Mouse (Mus musculus): ENCODE data around the gene Piwil4. TPM values are rescaled to one million over a fixed set of nuclear protein-coding genes. Genes with fewer than 3 reads are reported as not detected.

Piwil4 gene
- total and polyA plus RNA-seq, 3 experiments = 24.8 to 31.7 TPM; not detected in 1

DNA sequence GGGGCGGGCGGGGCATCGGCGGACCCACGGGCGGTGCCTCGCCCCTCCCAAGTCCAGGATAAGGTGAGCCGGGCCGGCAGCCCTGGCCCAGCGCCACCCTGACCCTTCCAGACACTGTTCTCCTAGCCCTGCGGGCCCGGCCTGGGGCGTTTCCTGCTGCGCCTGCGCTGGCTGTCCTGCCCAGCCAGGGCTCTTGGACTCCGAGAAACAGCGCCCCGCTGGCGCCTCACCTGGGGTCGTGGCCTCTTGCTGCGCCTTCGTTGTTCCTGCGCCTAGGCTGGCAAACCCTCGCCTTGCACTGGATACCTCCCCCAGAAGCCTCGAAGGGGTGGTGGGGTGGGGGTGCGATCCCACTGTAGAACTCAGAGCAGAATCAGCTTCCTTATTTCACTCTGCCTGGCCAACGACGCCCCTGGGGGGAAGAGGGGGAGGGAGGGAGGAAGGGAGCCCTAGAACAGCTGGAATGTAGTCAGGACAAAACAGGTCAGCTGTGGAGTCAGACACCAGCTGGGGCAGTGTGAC lies 11.5 kb upstream of the Piwil4 start, which contains the start of gene Fut4 (continued):
- TF ChIP-seq MAZ (IDR thresholded peaks at IDR 0.05; ENCODE audit: low read depth, low read length) (peak; percentile 58; the same call in 1 of the 2 replicates), CTCF (IDR thresholded peaks at IDR 0.05 in 2 of 3, conservative IDR thresholded peaks at IDR 0.05 in 1 of 3; ENCODE audit: control insufficient read depth in 1 of 3, insufficient read depth in 1 of 3, low read depth in 2 of 3, low read length in 3 of 3, poor library complexity in 1 of 3, severe bottlenecking in 1 of 3) (peak in 1 of 3 experiments; percentile 24; a peak in 3 of 6 replicates), SMC3 (IDR thresholded peaks at IDR 0.05; ENCODE audit: low read depth, low read length) (no peak)

DNA sequence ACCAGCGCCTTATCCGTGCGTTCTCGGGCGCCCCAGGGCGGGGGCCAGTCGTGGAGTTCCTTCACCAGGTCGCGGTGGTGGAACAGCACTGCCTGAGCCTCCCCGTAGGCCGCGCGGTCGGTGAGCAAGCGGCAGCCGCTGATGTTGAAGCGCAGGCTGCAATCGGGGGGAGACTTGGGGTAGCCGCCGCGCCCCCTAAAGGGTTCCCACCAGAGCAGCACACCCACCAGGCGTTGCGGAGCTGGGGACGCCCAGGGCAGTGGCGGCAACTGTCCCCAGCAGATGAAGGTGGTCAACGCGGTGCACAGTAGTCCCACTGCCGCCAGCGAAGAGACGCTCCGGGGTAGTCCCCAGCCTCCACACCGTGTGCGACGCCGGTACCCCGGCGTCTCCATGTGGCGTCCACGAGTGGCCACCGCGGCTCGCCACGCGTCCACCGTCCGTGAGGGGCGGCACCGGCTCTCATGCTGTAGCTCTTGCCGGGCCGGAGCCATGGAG lies 11.0 kb upstream of the Piwil4 start:
- H3K4me1 ChIP-seq (ENCODE audit: control insufficient read depth in 1 of 2, insufficient read depth in 2 of 2, low read length in 2 of 2) = peaks cover 0 to 7% of the 10 kb centered on the region in 2 experiments; a peak in 2 of 4 replicates
- no peaks in the 10 kb centered on the region for H3K9me3 ChIP-seq (replicated peaks; ENCODE audit: insufficient read depth, low read length)
- H3K4me3 ChIP-seq (ENCODE audit: control insufficient read depth in 1 of 2, insufficient read depth in 1 of 2, low read depth in 2 of 2, low read length in 2 of 2) = peak overlapping the region; percentile 59 to 80
- no peak overlapping the region for H3K27ac ChIP-seq (ENCODE audit: control insufficient read depth, low read depth, low read length)
- H3K9ac ChIP-seq (ENCODE audit: control insufficient read depth, low read depth, low read length, poor library complexity, severe bottlenecking) = peak overlapping the region; percentile 70
- H3K79me2 ChIP-seq (ENCODE audit: control insufficient read depth, insufficient read depth, low read length, poor library complexity) = no peaks in the 10 kb centered on the region; the same call in 1 of the 2 replicates
- peaks cover 0 to 3% of the 10 kb centered on the region in 2 experiments; a peak in 3 of 4 replicates for H3K27me3 ChIP-seq (ENCODE audit: control insufficient read depth in 1 of 2, insufficient read depth in 2 of 2, low read length in 2 of 2)
- peak; percentile 72 for DNase-seq (ENCODE audit: low read depth, low spot score)
- no peaks in the 10 kb centered on the region for H3K36me3 ChIP-seq (ENCODE audit: control insufficient read depth in 1 of 2, insufficient read depth in 2 of 2, low read length in 2 of 2)
- TF ChIP-seq MAX (IDR thresholded peaks at IDR 0.05; ENCODE audit: low read length) = 0 out of 2 replicates have a peak, but pooled peaks have one; percentile 24
- no peak for TF ChIP-seq TBP (IDR thresholded peaks at IDR 0.05; ENCODE audit: low read depth, low read length)
- no peak for TF ChIP-seq ZMIZ1 (IDR thresholded peaks at IDR 0.05; ENCODE audit: low read depth, low read length)
- no peak for TF ChIP-seq EP300 (IDR thresholded peaks at IDR 0.05; ENCODE audit: low read depth in 1 of 2, low read length in 2 of 2)
- TF ChIP-seq MEF2A (IDR thresholded peaks at IDR 0.05; ENCODE audit: extremely low read depth, insufficient replicate concordance, low read depth, low read length, poor library complexity, severe bottlenecking) = no peak
- no peak for TF ChIP-seq MYB (IDR thresholded peaks at IDR 0.05; ENCODE audit: low read depth, low read length)
- TF ChIP-seq CHD2 (IDR thresholded peaks at IDR 0.05; ENCODE audit: low read length) = no peak
- TF ChIP-seq POLR2A (IDR thresholded peaks at IDR 0.05; ENCODE audit: control insufficient read depth in 1 of 2, insufficient read depth in 1 of 2, low read depth in 1 of 2, low read length in 2 of 2, poor library complexity in 1 of 2) = peak in 1 of 2 experiments; percentile 40; a peak in 1 of 4 replicates
- TF ChIP-seq USF1 (IDR thresholded peaks at IDR 0.05; ENCODE audit: low read depth, low read length) = no peak
- TF ChIP-seq CTCF (IDR thresholded peaks at IDR 0.05 in 2 of 3, conservative IDR thresholded peaks at IDR 0.05 in 1 of 3; ENCODE audit: control insufficient read depth in 1 of 3, insufficient read depth in 1 of 3, low read depth in 2 of 3, low read length in 3 of 3, poor library complexity in 1 of 3, severe bottlenecking in 1 of 3) = no peak; a peak in 1 of 6 replicates
- peak; percentile 22; the same call in 1 of the 2 replicates for TF ChIP-seq MAZ (IDR thresholded peaks at IDR 0.05; ENCODE audit: low read depth, low read length)
- TF ChIP-seq E2F4 (IDR thresholded peaks at IDR 0.05; ENCODE audit: borderline replicate concordance, low read depth, low read length) = no peak
- no peak for TF ChIP-seq ETS1 (IDR thresholded peaks at IDR 0.05; ENCODE audit: low read depth, low read length)
- TF ChIP-seq RCOR1 (IDR thresholded peaks at IDR 0.05; ENCODE audit: low read depth, low read length) = no peak
- TF ChIP-seq ELF1 (IDR thresholded peaks at IDR 0.05; ENCODE audit: low read depth, low read length) = no peak
- no peak for TF ChIP-seq SMC3 (IDR thresholded peaks at IDR 0.05; ENCODE audit: low read depth, low read length)
- 0 out of 2 replicates have a peak, but pooled peaks have one; percentile 39 for TF ChIP-seq MYC (IDR thresholded peaks at IDR 0.05; ENCODE audit: low read depth, low read length)
- no peak for TF ChIP-seq HCFC1 (IDR thresholded peaks at IDR 0.05; ENCODE audit: low read depth, low read length)
- TF ChIP-seq CHD1 (IDR thresholded peaks at IDR 0.05; ENCODE audit: low read depth, low read length) = no peak
- 0 out of 2 replicates have a peak, but pooled peaks have one; percentile 14 for TF ChIP-seq UBTF (IDR thresholded peaks at IDR 0.05; ENCODE audit: borderline replicate concordance, insufficient read depth, low read depth, low read length)
- no peak for TF ChIP-seq TCF12 (IDR thresholded peaks at IDR 0.05; ENCODE audit: low read depth, low read length)
- no peak for TF ChIP-seq BHLHE40 (IDR thresholded peaks at IDR 0.05; ENCODE audit: borderline replicate concordance, low read depth, low read length)
- TF ChIP-seq NELFE (IDR thresholded peaks at IDR 0.05; ENCODE audit: low read depth, low read length) = 0 out of 2 replicates have a peak, but pooled peaks have one; percentile 5
- peak; percentile 3; the same call in 1 of the 2 replicates for TF ChIP-seq TAL1 (IDR thresholded peaks at IDR 0.05; ENCODE audit: low read length)
- no peak for TF ChIP-seq ZC3H11A (IDR thresholded peaks at IDR 0.05; ENCODE audit: low read depth, low read length)
- no peak for TF ChIP-seq RAD21 (IDR thresholded peaks at IDR 0.05; ENCODE audit: low read depth, low read length)
- TF ChIP-seq ZKSCAN1 (IDR thresholded peaks at IDR 0.05; ENCODE audit: low read depth, low read length) = no peak
- TF ChIP-seq MXI1 (IDR thresholded peaks at IDR 0.05; ENCODE audit: low read depth, low read length) = peak; percentile 43; the same call in 1 of the 2 replicates
- TF ChIP-seq GABPA (IDR thresholded peaks at IDR 0.05; ENCODE audit: low read depth, low read length) = no peak
- no peak for TF ChIP-seq GATA1 (IDR thresholded peaks at IDR 0.05; ENCODE audit: low read depth, low read length)
- TF ChIP-seq JUND (IDR thresholded peaks at IDR 0.05; ENCODE audit: low read depth, low read length) = no peak
- no peak for TF ChIP-seq NRF1 (IDR thresholded peaks at IDR 0.05; ENCODE audit: insufficient read depth, low read depth, low read length, poor library complexity, severe bottlenecking)

All from MEL (cell line).